Mouse (Mus musculus) C2C12 (cell line): ENCODE data around the gene Vmn1r14.

Source experiments
- CEBPB ChIP-seq: IDR thresholded peaks from one replicate; pipeline ENCODE4 v1.6.1; 2011; ENCODE audit warnings: low read depth, mild to moderate bottlenecking, control low read depth, moderate library complexity
- CTCF ChIP-seq: IDR thresholded peaks from one replicate; pipeline ENCODE4 v1.5.1; 2011; ENCODE audit not compliant: control insufficient read depth, insufficient read depth, insufficient read length
- FOSL1 ChIP-seq: IDR thresholded peaks from one replicate; pipeline ENCODE4 v1.8.0; 2011; ENCODE audit warnings: mild to moderate bottlenecking, low read length; ENCODE audit not compliant: poor library complexity, insufficient read depth, severe bottlenecking
- USF1 ChIP-seq: IDR thresholded peaks from one replicate; pipeline ENCODE4 v1.6.1; 2011; ENCODE audit warnings: low read depth, mild to moderate bottlenecking, control low read depth, moderate library complexity

GRCm38 (mm10) chr6:57260990-57261389, 29.5 kb downstream of the Vmn1r14 start:
- no peak for TF ChIP-seq CTCF
- TF ChIP-seq FOSL1: no peak
- no peak for TF ChIP-seq CEBPB
- TF ChIP-seq USF1: no peak
